Mouse (Mus musculus): ENCODE measurements around the gene Naaladl2.

GRCm38 (mm10) chr3:24166531-24166930 lies 977.5 kb downstream of the Naaladl2 start:
- TF ChIP-seq POLR2A (IDR thresholded peaks at IDR 0.05; ENCODE audit: low read depth, low read length) (no peak), CTCF (conservative IDR thresholded peaks at IDR 0.05; ENCODE audit: insufficient read depth, insufficient read length, low read depth, low read length) (no peak)

Data from kidney, adult 2 months (tissue).